Mouse (Mus musculus) hindbrain, embryonic 11.5 days (tissue): Measurements from ENCODE around the gene Pih1d1. TPM values are rescaled to one million over a fixed set of nuclear protein-coding genes. Genes with fewer than 3 reads are reported as not detected.

Source experiments
- ATAC-seq: fragments of 200-750 bp; cut with Nextera tagmentation; 2 replicates; pipeline ENCODE4 v1.8.0; 2017; ENCODE audit warnings: mild to moderate bottlenecking, moderate TSS enrichment, moderate library complexity; ENCODE audit not compliant: low FRiP score
- DNase-seq: peaks from one replicate; pipeline ENCODE4 v3.0.0-alpha.2; 2015; ENCODE audit warnings: low spot score
- H3K27ac ChIP-seq: fragments of 300-500 bp; sonication (generic); 2 replicates; pipeline ENCODE4 v1.5.1; 2014; ENCODE audit warnings: mild to moderate bottlenecking, low read depth, low read length
- H3K27me3 ChIP-seq: fragments of 300-500 bp; sonication (generic); 2 replicates; pipeline ENCODE4 v1.6.1; 2014; ENCODE audit warnings: mild to moderate bottlenecking, low read length, moderate library complexity, mixed read lengths; ENCODE audit not compliant: control insufficient read depth, insufficient read depth
- H3K36me3 ChIP-seq: fragments of 300-500 bp; sonication (generic); 2 replicates; pipeline ENCODE4 v1.6.1; 2014; ENCODE audit warnings: mild to moderate bottlenecking, low read length, moderate library complexity, mixed read lengths; ENCODE audit not compliant: control insufficient read depth, insufficient read depth
- H3K4me1 ChIP-seq: fragments of 300-500 bp; sonication (generic); replicated peaks from 2 replicates; pipeline ENCODE4 v1.6.1; 2014; ENCODE audit warnings: low read length, mixed read lengths; ENCODE audit not compliant: control insufficient read depth, insufficient read depth
- H3K4me2 ChIP-seq: fragments of 300-500 bp; sonication (generic); replicated peaks from 2 replicates; pipeline ENCODE4 v1.6.1; 2014; ENCODE audit warnings: mild to moderate bottlenecking, low read depth, low read length
- H3K4me3 ChIP-seq: fragments of 300-500 bp; sonication (generic); 2 replicates; pipeline ENCODE4 v1.5.1; 2014; ENCODE audit warnings: low read depth, low read length
- H3K9ac ChIP-seq: fragments of 300-500 bp; sonication (generic); 2 replicates; pipeline ENCODE4 v1.6.1; 2014; ENCODE audit warnings: low read depth, low read length
- H3K9me3 ChIP-seq: fragments of 300-500 bp; sonication (generic); 2 replicates; pipeline ENCODE4 v1.6.1; 2016; ENCODE audit warnings: low read length; ENCODE audit not compliant: control insufficient read depth
- WGBS: fragments of 180-500 bp; shearing (Covaris S2); extraction: QIAGEN DNeasy Blood & Tissue Kit; methylation state at CpG from one replicate; pipeline ENCODE4 v1.1.7; 2014; 5-methylcytosine and 5-hydroxymethylcytosine counted together
- polyA plus RNA-seq: library from polyadenylated mRNA; unstranded; fragments of >200 nt; fragmentation: Nextera tagmentation; extraction: Ambion mirVana; gene quantifications from 2 replicates; pipeline ENCODE4 v1.2.1, GENCODE M21; 2014

Pih1d1 gene
- polyA plus RNA-seq, 1 experiment from 2014 or later = 105 TPM

- ATAC-seq (no peak), DNase-seq (no peak)
- WGBS = 60% methylated on average over 5 of the region's 5 CpGs
- Histone ChIP-seq H3K27ac (no peak overlapping the region), H3K4me1 (no peaks in the 10 kb centered on the region), H3K27me3 (peaks cover 5% of the 10 kb centered on the region; the same call in 1 of the 2 replicates), H3K9ac (no peak overlapping the region), H3K9me3 (no peaks in the 10 kb centered on the region), H3K4me2 (no peak overlapping the region), H3K36me3 (no peaks in the 10 kb centered on the region), H3K4me3 (no peak overlapping the region)
Observed at GRCm38 (mm10) chr7:45193406-45193805, 39.3 kb downstream of the Pih1d1 start.

DNA sequence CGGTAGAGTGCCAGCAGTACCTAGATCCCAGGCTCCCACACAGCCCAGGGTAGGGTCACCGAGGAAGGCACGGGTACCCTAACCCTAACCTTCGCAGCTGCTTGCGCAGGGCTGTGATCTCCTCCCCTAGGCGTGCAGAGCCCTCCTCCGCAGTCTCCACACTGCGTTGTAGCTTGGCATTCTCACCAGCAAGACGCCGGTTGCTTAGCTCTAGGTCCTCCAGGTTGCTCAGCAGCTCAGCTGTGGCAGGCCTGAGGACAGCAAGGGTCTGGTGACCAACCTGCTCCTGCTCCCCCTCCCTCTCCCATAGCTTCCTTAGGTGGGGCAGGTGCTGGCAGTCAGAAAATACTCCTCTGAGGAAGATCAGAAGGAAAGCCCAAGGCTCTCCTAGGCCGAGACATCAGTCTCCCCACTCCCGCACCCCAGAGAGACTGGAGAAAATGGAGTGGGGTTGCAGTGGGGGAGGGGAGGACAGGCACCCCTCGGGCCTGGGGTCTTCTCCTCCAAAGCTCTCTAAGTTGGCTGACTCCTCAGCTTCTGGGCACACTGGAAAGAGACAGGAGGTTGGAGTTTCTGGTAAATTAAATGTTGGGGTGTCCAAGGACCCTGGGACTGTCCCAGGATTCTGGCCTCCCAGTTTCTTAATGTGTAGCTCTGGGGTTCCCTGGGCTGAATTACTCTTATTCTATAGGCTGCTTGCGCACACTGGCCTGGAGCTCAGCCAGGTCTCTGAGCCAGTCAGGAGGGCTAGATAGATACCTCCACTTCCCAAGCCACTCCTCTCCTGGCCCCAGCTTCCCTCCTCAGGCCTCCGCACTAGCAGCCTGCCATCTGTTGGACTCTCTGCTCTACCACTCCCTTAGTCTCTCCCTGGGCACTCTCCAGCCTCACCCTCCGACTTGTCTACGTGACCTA, 40.0 kb downstream of the Pih1d1 start:
- Histone ChIP-seq H3K36me3 (no peaks in the 10 kb centered on the region), H3K9ac (no peak overlapping the region), H3K4me1 (no peaks in the 10 kb centered on the region), H3K4me2 (no peak overlapping the region), H3K27me3 (0 out of 2 replicates have a peak, but pooled peaks cover 2% of the 10 kb centered on the region), H3K9me3 (no peaks in the 10 kb centered on the region), H3K27ac (no peak overlapping the region), H3K4me3 (no peak overlapping the region)
- ATAC-seq = no peak
- 75% methylated on average over 17 of the region's 17 CpGs for WGBS
- DNase-seq = no peak

DNA sequence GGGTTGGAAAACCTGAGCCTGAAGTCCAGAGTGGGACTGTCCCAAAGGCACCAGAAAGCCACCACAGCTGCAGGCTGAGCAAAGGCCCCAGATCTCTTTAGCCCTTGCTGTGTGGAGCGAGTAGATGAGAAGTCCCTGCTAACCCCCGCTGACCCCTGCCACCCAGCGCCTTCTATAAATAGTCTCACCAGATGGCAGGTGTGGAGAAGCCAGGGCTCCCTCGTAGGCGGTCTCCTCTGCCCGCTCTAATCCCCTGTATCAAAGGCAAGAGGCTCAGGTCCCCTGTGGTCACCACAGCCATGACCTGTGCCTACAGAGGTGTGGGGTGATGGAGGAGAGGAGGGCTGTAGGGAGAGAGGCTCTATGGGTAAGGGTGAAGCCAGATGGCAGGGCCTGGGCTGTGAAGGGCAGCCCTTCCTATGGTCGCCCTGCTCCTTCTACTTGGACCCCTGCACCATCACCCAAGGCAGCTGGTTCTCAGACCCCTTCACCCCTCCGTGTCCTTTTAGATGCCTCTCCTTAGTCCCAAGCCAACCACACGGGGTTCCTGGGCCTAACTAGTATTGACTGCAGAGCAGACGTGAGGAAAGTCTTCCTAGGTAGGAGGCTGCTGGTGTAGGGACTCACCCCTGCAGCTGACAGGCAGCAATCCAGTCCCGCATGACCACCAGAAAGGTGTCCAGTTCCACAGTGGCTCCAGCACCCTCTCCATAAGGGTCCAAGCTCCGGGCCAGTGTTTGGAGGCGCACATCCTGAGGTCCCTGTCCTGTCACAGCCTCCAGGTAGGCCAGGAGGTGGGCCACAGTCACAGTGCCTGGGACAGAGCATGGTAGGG, 41.5 kb downstream of the Pih1d1 start:
- no peak overlapping the region for H3K4me3 ChIP-seq
- ATAC-seq (no peak), DNase-seq (no peak)
- no peak overlapping the region for H3K4me2 ChIP-seq
- H3K9me3 ChIP-seq = no peaks in the 10 kb centered on the region
- H3K4me1 ChIP-seq = no peaks in the 10 kb centered on the region
- no peak overlapping the region for H3K9ac ChIP-seq
- H3K36me3 ChIP-seq = no peaks in the 10 kb centered on the region
- no peaks in the 10 kb centered on the region for H3K27me3 ChIP-seq
- WGBS = 55% methylated on average over 13 of the region's 13 CpGs
- no peak overlapping the region for H3K27ac ChIP-seq

- Histone ChIP-seq H3K4me1 (no peaks in the 10 kb centered on the region), H3K27ac (no peak overlapping the region)
- 82% methylated on average over 4 of the region's 4 CpGs for WGBS
Observed at GRCm38 (mm10) chr7:45196176-45196535, 42.1 kb downstream of the Pih1d1 start.

DNA sequence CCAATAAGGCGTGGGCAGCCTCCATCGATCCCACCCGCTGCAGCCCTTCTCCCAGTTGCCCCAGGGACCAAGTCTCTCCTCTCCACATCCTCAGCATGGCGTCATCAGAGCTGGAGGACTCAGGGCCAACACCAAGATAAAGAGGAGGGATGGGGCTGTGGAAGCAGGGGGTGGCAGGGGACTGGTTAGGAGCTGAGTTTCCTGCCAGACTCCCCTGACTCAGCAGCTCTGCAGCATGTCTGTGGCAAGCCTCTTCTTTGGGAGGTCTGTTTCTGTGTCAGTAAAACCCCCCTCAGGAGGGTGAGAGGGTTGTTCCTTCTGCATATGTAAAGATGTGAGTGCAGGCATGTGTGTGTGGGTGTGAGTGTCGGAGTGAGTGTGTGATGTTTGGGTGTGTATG, 42.9 kb downstream of the Pih1d1 start:
- Histone ChIP-seq H3K36me3 (no peaks in the 10 kb centered on the region), H3K9me3 (no peaks in the 10 kb centered on the region), H3K9ac (no peak overlapping the region), H3K27ac (no peak overlapping the region), H3K4me3 (no peak overlapping the region), H3K4me2 (no peak overlapping the region), H3K4me1 (no peaks in the 10 kb centered on the region), H3K27me3 (no peaks in the 10 kb centered on the region)
- WGBS = 71% methylated on average over 5 of the region's 5 CpGs
- DNase-seq = no peak
- ATAC-seq = no peak

More at GRCm38 (mm10) chr7:45196176-45196535, 42.1 kb downstream of the Pih1d1 start:
- H3K27me3 ChIP-seq = no peaks in the 10 kb centered on the region
- no peaks in the 10 kb centered on the region for H3K9me3 ChIP-seq
- no peak overlapping the region for H3K4me3 ChIP-seq
- ATAC-seq (no peak), DNase-seq (no peak)
- no peaks in the 10 kb centered on the region for H3K36me3 ChIP-seq
- H3K4me2 ChIP-seq = no peak overlapping the region
- no peak overlapping the region for H3K9ac ChIP-seq

DNA sequence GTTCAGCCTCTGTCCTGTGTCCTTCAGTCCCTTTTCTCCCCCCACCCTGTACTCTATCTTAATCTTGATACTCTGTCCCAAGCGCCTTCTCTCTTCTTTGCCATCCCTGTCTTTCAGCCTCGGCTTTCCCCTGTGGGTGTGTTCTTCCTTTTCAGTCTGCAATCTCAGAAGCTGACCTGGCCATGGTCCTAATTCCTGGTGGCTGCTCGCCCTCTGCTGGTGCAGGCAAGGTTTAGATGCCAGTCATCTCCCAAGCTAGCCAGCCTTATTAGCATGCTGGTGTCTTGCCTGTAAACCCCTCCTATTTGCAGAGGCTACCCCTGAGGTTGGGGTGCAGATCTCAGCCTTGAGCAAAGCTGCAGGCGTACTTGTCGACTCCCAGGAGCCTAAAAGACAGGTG, 44.3 kb downstream of the Pih1d1 start:
- no peaks in the 10 kb centered on the region for H3K4me1 ChIP-seq
- no peak overlapping the region for H3K9ac ChIP-seq
- DNase-seq (peak; percentile 77), ATAC-seq (peak; percentile 47)
- no peaks in the 10 kb centered on the region for H3K36me3 ChIP-seq
- H3K27ac ChIP-seq = no peak overlapping the region
- no peaks in the 10 kb centered on the region for H3K9me3 ChIP-seq
- 18% methylated on average over 5 of the region's 5 CpGs for WGBS
- H3K4me2 ChIP-seq = no peak overlapping the region
- peaks cover 4% of the 10 kb centered on the region for H3K27me3 ChIP-seq
- no peak overlapping the region for H3K4me3 ChIP-seq

DNA sequence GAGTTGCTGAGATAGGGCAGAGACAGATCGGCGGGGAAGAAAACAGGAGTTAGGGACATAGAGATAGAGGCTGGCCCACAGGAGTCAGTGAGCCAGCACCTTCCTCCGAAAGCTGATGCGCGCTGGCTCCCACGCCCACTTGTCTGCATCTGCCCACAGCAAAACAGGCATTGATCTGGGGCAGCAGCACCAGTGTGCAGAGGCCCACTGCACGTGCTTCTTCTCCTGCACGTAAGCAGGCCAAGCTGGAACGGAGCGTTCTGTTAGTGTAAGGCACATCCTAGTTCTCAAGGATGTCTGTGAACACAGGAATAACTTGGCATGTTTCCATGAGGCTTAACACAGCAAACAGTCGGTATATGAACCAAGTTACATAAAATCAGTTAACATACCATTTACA, 44.9 kb downstream of the Pih1d1 start:
- no peaks in the 10 kb centered on the region for H3K36me3 ChIP-seq
- H3K27ac ChIP-seq = no peak overlapping the region
- 89% methylated on average over 11 of the region's 11 CpGs for WGBS
- H3K9ac ChIP-seq = no peak overlapping the region
- H3K4me2 ChIP-seq = no peak overlapping the region
- no peaks in the 10 kb centered on the region for H3K4me1 ChIP-seq
- DNase-seq (no peak), ATAC-seq (no peak)
- no peak overlapping the region for H3K4me3 ChIP-seq
- peaks cover 4% of the 10 kb centered on the region for H3K27me3 ChIP-seq
- no peaks in the 10 kb centered on the region for H3K9me3 ChIP-seq

DNA sequence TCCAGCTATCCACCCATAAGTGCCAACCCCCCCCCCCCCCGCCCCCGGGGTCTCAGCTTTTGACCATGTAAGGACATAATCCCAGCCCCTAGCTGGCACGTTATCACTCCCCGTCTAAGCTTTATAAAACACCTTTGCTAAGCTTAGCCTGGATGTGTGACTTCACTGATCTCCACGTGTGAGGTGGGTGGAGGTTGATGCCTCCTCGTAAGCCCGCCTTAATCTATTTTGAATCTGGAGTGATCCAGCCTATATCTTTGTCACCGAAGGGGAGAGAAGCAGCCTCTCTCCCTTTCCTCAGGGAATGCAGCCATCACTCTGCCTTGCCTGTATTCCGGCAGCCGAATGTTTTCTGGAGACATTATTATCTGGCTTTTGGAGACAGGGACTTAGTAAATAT, 48.6 kb downstream of the Pih1d1 start:
- no peak for DNase-seq
- no peak overlapping the region for H3K27ac ChIP-seq
- no peaks in the 10 kb centered on the region for H3K9me3 ChIP-seq
- no peaks in the 10 kb centered on the region for H3K4me1 ChIP-seq
- no peak overlapping the region for H3K9ac ChIP-seq
- H3K27me3 ChIP-seq = peaks cover 4% of the 10 kb centered on the region
- H3K36me3 ChIP-seq = no peaks in the 10 kb centered on the region
- WGBS = 63% methylated on average over 10 of the region's 10 CpGs
- H3K4me2 ChIP-seq = no peak overlapping the region
- no peak for ATAC-seq
- H3K4me3 ChIP-seq = no peak overlapping the region
